Mouse (Mus musculus): ENCODE measurements around the gene Large1. TPM values are rescaled to one million over a fixed set of nuclear protein-coding genes. Genes with fewer than 3 reads are reported as not detected.
A peak's percentile ranks its signal among the peaks of the same experiment; 100 is the strongest.
"Not testable (repeated sequence)": the region's sequence is repeated elsewhere in the genome, so short reads cannot be mapped to it uniquely, and the experiment has no call there.

Gene Large1
- 8.3 and 9.1 TPM in 2 replicates for polyA plus RNA-seq (2012; rRNA removed)

- Histone ChIP-seq H3K36me3 (ENCODE audit: control insufficient read depth, insufficient read depth, low read length) (no peaks in the 10 kb centered on the region), H3K4me1 (ENCODE audit: control insufficient read depth, insufficient read depth, low read length) (peaks cover 4% of the 10 kb centered on the region; the same call in 1 of the 2 replicates), H3K27ac (ENCODE audit: insufficient read depth, low read depth, low read length) (peak within 1 kb of the TSS; percentile 50), H3K4me3 (ENCODE audit: insufficient read depth, low read depth, low read length) (peak within 1 kb of the TSS; percentile 64), H3K27me3 (replicated peaks; ENCODE audit: control insufficient read depth, insufficient read depth, low read length) (no peaks in the 10 kb centered on the region)
- TF ChIP-seq CTCF (conservative IDR thresholded peaks at IDR 0.05; ENCODE audit: insufficient read depth, insufficient read length, low read depth, low read length): no peak
- TF ChIP-seq POLR2A (IDR thresholded peaks at IDR 0.05; ENCODE audit: low read depth, low read length): peak; percentile 45
- DNase-seq: peak; percentile 99
- under 1% methylated on average over 83 of the region's 84 CpGs for WGBS
Measured at GRCm38 (mm10) chr8:73353108-73353793, at the start of gene Large1. TSS of gene Large1 (minus strand) at chr8:73353540.

DNA sequence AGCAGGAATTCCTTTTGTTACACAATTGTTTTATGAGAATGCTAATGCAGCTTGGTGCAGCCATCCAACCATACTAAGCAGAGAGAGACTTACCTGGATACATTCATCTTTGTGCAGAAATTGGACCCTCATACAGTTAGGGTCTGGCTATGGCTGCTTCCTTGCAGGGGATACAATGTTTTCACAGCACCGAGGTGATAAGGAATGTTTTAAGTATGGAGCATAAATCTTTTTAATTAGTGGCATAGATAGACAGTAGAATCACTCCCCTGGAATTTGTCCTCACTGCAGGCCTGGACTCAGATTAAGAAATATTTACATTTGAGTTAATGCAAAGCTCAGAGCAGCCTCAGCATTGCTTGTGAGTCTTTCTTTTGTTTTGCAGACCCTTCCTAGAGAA lies 47.0 kb upstream of the Large1 start:
- Histone ChIP-seq H3K27ac (ENCODE audit: insufficient read depth, low read depth, low read length) (no peak overlapping the region), H3K4me3 (ENCODE audit: insufficient read depth, low read depth, low read length) (no peak overlapping the region), H3K4me1 (ENCODE audit: control insufficient read depth, insufficient read depth, low read length) (no peaks in the 10 kb centered on the region), H3K36me3 (ENCODE audit: control insufficient read depth, insufficient read depth, low read length) (no peaks in the 10 kb centered on the region), H3K27me3 (replicated peaks; ENCODE audit: control insufficient read depth, insufficient read depth, low read length) (no peaks in the 10 kb centered on the region)
- WGBS: 9% methylated on average over 1 of the region's 1 CpGs
- TF ChIP-seq CTCF (conservative IDR thresholded peaks at IDR 0.05; ENCODE audit: insufficient read depth, insufficient read length, low read depth, low read length) (no peak), POLR2A (IDR thresholded peaks at IDR 0.05; ENCODE audit: low read depth, low read length) (no peak)
- no peak for DNase-seq

- not testable (repeated sequence) for H3K36me3 ChIP-seq (ENCODE audit: control insufficient read depth, insufficient read depth, low read length); H3K4me1 ChIP-seq (ENCODE audit: control insufficient read depth, insufficient read depth, low read length); H3K27ac ChIP-seq (ENCODE audit: insufficient read depth, low read depth, low read length); DNase-seq; H3K4me3 ChIP-seq (ENCODE audit: insufficient read depth, low read depth, low read length); H3K27me3 ChIP-seq (replicated peaks; ENCODE audit: control insufficient read depth, insufficient read depth, low read length)
- WGBS: 88% methylated on average over 6 of the region's 6 CpGs
Measured at GRCm38 (mm10) chr8:73373001-73373400, 19.7 kb upstream of the Large1 start.

GRCm38 (mm10) chr8:73355979-73356378 lies 2.6 kb upstream of the Large1 start:
- Histone ChIP-seq H3K4me1 (ENCODE audit: control insufficient read depth, insufficient read depth, low read length) (peaks cover 4% of the 10 kb centered on the region; the same call in 1 of the 2 replicates), H3K27ac (ENCODE audit: insufficient read depth, low read depth, low read length) (no peak overlapping the region), H3K27me3 (replicated peaks; ENCODE audit: control insufficient read depth, insufficient read depth, low read length) (no peaks in the 10 kb centered on the region), H3K36me3 (ENCODE audit: control insufficient read depth, insufficient read depth, low read length) (no peaks in the 10 kb centered on the region), H3K4me3 (ENCODE audit: insufficient read depth, low read depth, low read length) (no peak overlapping the region)
- TF ChIP-seq POLR2A (IDR thresholded peaks at IDR 0.05; ENCODE audit: low read depth, low read length): no peak
- peak; percentile 32 for TF ChIP-seq CTCF (conservative IDR thresholded peaks at IDR 0.05; ENCODE audit: insufficient read depth, insufficient read length, low read depth, low read length)
- 25% methylated on average over 2 of the region's 2 CpGs for WGBS
- peak; percentile 67 for DNase-seq

GRCm38 (mm10) chr8:73354201-73354881 lies 1.0 kb upstream of the Large1 start:
- peak overlapping the region; percentile 64 for H3K4me3 ChIP-seq (ENCODE audit: insufficient read depth, low read depth, low read length)
- WGBS: under 1% methylated on average over 23 of the region's 25 CpGs
- H3K4me1 ChIP-seq (ENCODE audit: control insufficient read depth, insufficient read depth, low read length): peaks cover 4% of the 10 kb centered on the region; the same call in 1 of the 2 replicates
- H3K27ac ChIP-seq (ENCODE audit: insufficient read depth, low read depth, low read length): peak overlapping the region; percentile 50; the same call in 1 of the 2 replicates
- peak; percentile 51 for DNase-seq
- TF ChIP-seq POLR2A (IDR thresholded peaks at IDR 0.05; ENCODE audit: low read depth, low read length): no peak
- no peak for TF ChIP-seq CTCF (conservative IDR thresholded peaks at IDR 0.05; ENCODE audit: insufficient read depth, insufficient read length, low read depth, low read length)
- no peaks in the 10 kb centered on the region for H3K36me3 ChIP-seq (ENCODE audit: control insufficient read depth, insufficient read depth, low read length)
- H3K27me3 ChIP-seq (replicated peaks; ENCODE audit: control insufficient read depth, insufficient read depth, low read length): no peaks in the 10 kb centered on the region

DNA sequence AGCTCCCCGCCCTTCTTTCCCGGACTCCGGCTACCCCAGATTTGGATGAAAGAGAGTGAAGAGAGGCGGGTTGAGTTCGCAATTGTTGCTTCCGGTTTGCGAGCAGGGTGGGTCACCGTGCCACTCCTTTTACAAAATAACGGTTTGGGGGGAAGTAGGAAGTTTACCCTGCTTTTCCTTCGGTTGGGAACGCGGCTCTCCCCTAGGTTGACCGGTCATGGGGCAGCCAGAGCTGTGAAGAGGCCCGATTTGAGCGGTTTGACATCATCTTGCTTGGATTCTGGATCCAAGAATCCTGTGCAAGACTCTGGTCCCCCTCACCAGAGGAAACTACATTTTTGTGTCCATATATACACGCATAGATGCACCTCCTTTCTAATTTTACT lies 447 bp upstream of the Large1 start:
- peaks cover 4% of the 10 kb centered on the region; the same call in 1 of the 2 replicates for H3K4me1 ChIP-seq (ENCODE audit: control insufficient read depth, insufficient read depth, low read length)
- WGBS: under 1% methylated on average over 16 of the region's 16 CpGs
- peak overlapping the region; percentile 64 for H3K4me3 ChIP-seq (ENCODE audit: insufficient read depth, low read depth, low read length)
- no peaks in the 10 kb centered on the region for H3K27me3 ChIP-seq (replicated peaks; ENCODE audit: control insufficient read depth, insufficient read depth, low read length)
- peak overlapping the region; percentile 50 for H3K27ac ChIP-seq (ENCODE audit: insufficient read depth, low read depth, low read length)
- no peak for DNase-seq
- no peaks in the 10 kb centered on the region for H3K36me3 ChIP-seq (ENCODE audit: control insufficient read depth, insufficient read depth, low read length)
- TF ChIP-seq CTCF (conservative IDR thresholded peaks at IDR 0.05; ENCODE audit: insufficient read depth, insufficient read length, low read depth, low read length) (no peak), POLR2A (IDR thresholded peaks at IDR 0.05; ENCODE audit: low read depth, low read length) (no peak)

All from kidney, adult 2 months (tissue).